Mouse (Mus musculus) MEL (cell line): ENCODE measurements around the gene Slc17a6. TPM values are rescaled to one million over a fixed set of nuclear protein-coding genes. Genes with fewer than 3 reads are reported as not detected.
A peak's percentile ranks its signal among the peaks of the same experiment; 100 is the strongest.

Experiments
- DNase-seq: peaks from one replicate; pipeline ENCODE4 v3.0.0; 2011; ENCODE audit warnings: low read depth, low spot score
- H3K27ac ChIP-seq: 2 replicates; pipeline ENCODE4 v1.5.1; 2012; ENCODE audit warnings: low read depth, mild to moderate bottlenecking, control low read depth, low read length, moderate library complexity; ENCODE audit not compliant: control insufficient read depth
- H3K27me3 ChIP-seq, 2 experiments: fragments of 150-350 bp in 1 of 2; sonication (generic) in 1 of 2; 2 replicates each; pipeline ENCODE4 v1.6.1; 2012; ENCODE audit warnings: low read length in 2 of 2, mild to moderate bottlenecking in 2 of 2, improper control_type of control experiment in 1 of 2, moderate library complexity in 1 of 2; ENCODE audit not compliant: insufficient read depth in 2 of 2, control insufficient read depth in 1 of 2
- H3K36me3 ChIP-seq, 2 experiments: 2 replicates each; pipeline ENCODE4 v1.6.1; 2012 to 2014; ENCODE audit warnings: low read length in 2 of 2, improper control_type of control experiment in 1 of 2, inconsistent platforms in 1 of 2, mild to moderate bottlenecking in 1 of 2; ENCODE audit not compliant: insufficient read depth in 2 of 2, control insufficient read depth in 1 of 2
- H3K4me1 ChIP-seq, 2 experiments: fragments of 150-350 bp in 1 of 2; sonication (generic) in 1 of 2; 2 replicates each; pipeline ENCODE4 v1.6.1; 2012; ENCODE audit warnings: low read length in 2 of 2, improper control_type of control experiment in 1 of 2, mild to moderate bottlenecking in 1 of 2; ENCODE audit not compliant: insufficient read depth in 2 of 2, control insufficient read depth in 1 of 2
- H3K4me3 ChIP-seq, 2 experiments: fragments of 150-350 bp in 1 of 2; sonication (generic) in 1 of 2; 2 replicates each; pipeline ENCODE4 v1.5.1; 2012; ENCODE audit warnings: low read depth in 2 of 2, low read length in 2 of 2, mild to moderate bottlenecking in 2 of 2, moderate library complexity in 2 of 2, control low read depth in 1 of 2, improper control_type of control experiment in 1 of 2; ENCODE audit not compliant: control insufficient read depth in 1 of 2, insufficient read depth in 1 of 2
- H3K79me2 ChIP-seq: 2 replicates; pipeline ENCODE4 v1.6.1; 2012; ENCODE audit warnings: mild to moderate bottlenecking, low read length, moderate library complexity; ENCODE audit not compliant: control insufficient read depth, poor library complexity, insufficient read depth
- H3K9ac ChIP-seq: 2 replicates; pipeline ENCODE4 v1.6.1; 2012; ENCODE audit warnings: low read depth, mild to moderate bottlenecking, control low read depth, low read length, moderate library complexity; ENCODE audit not compliant: control insufficient read depth, poor library complexity, severe bottlenecking
- H3K9me3 ChIP-seq: fragments of 150-350 bp; sonication (generic); replicated peaks from 2 replicates; pipeline ENCODE4 v1.6.1; 2012; ENCODE audit warnings: mild to moderate bottlenecking, low read length, improper control_type of control experiment, moderate library complexity; ENCODE audit not compliant: insufficient read depth
- BHLHE40 ChIP-seq: IDR thresholded peaks from 2 replicates; pipeline ENCODE4 v1.6.1; 2012; ENCODE audit warnings: low read depth, mild to moderate bottlenecking, inconsistent platforms, low read length, improper control_type of control experiment, borderline replicate concordance
- CTCF ChIP-seq, 3 experiments: IDR thresholded peaks in 2 of 3; conservative IDR thresholded peaks in 1 of 3; 2 replicates each; pipeline ENCODE4 v1.5.1; 2011 to 2012; ENCODE audit warnings: low read length in 3 of 3, low read depth in 2 of 3, mild to moderate bottlenecking in 2 of 3, improper control_type of control experiment in 1 of 3, inconsistent platforms in 1 of 3, mixed read lengths in 1 of 3, moderate library complexity in 1 of 3; ENCODE audit not compliant: control insufficient read depth in 1 of 3, insufficient read depth in 1 of 3, poor library complexity in 1 of 3, severe bottlenecking in 1 of 3
- ETS1 ChIP-seq: IDR thresholded peaks from 2 replicates; pipeline ENCODE4 v1.6.1; 2012; ENCODE audit warnings: low read depth, mild to moderate bottlenecking, inconsistent platforms, low read length, improper control_type of control experiment, moderate library complexity
- GATA1 ChIP-seq: IDR thresholded peaks from 2 replicates; pipeline ENCODE4 v1.6.1; 2011; ENCODE audit warnings: low read depth, low read length, improper control_type of control experiment
- KAT2A ChIP-seq: conservative IDR thresholded peaks from 2 replicates; pipeline ENCODE4 v1.6.1; 2012; ENCODE audit warnings: low read depth, low read length, improper control_type of control experiment, inconsistent platforms
- MAX ChIP-seq: IDR thresholded peaks from 2 replicates; pipeline ENCODE4 v1.6.1; 2011; ENCODE audit warnings: low read length, improper control_type of control experiment
- MAZ ChIP-seq: IDR thresholded peaks from 2 replicates; pipeline ENCODE4 v1.6.1; 2012; ENCODE audit warnings: low read depth, mild to moderate bottlenecking, inconsistent platforms, low read length, improper control_type of control experiment
- MEF2A ChIP-seq: IDR thresholded peaks from 2 replicates; pipeline ENCODE4 v1.6.1; 2014; ENCODE audit warnings: low read depth, mild to moderate bottlenecking, inconsistent platforms, low read length, improper control_type of control experiment; ENCODE audit not compliant: poor library complexity, insufficient replicate concordance, severe bottlenecking; ENCODE audit errors: extremely low read depth
- MYC ChIP-seq: IDR thresholded peaks from 2 replicates; pipeline ENCODE4 v1.6.1; 2011; ENCODE audit warnings: low read depth, mild to moderate bottlenecking, low read length, improper control_type of control experiment, moderate library complexity
- NELFE ChIP-seq: IDR thresholded peaks from 2 replicates; pipeline ENCODE4 v1.6.1; 2011; ENCODE audit warnings: low read depth, low read length, improper control_type of control experiment
- NRF1 ChIP-seq: IDR thresholded peaks from 2 replicates; pipeline ENCODE4 v1.6.1; 2014; ENCODE audit warnings: low read depth, mild to moderate bottlenecking, inconsistent platforms, low read length, improper control_type of control experiment, moderate library complexity; ENCODE audit not compliant: poor library complexity, insufficient read depth, severe bottlenecking
- POLR2A ChIP-seq, 2 experiments: IDR thresholded peaks; 2 replicates each; pipeline ENCODE4 v1.6.1; 2011 to 2012; ENCODE audit warnings: low read length in 2 of 2, mild to moderate bottlenecking in 2 of 2, control low read depth in 1 of 2, improper control_type of control experiment in 1 of 2, low read depth in 1 of 2, moderate library complexity in 1 of 2; ENCODE audit not compliant: control insufficient read depth in 1 of 2, insufficient read depth in 1 of 2, poor library complexity in 1 of 2
- POLR2AphosphoS5 ChIP-seq: IDR thresholded peaks from 2 replicates; pipeline ENCODE4 v1.6.1; 2012; ENCODE audit warnings: low read depth, borderline replicate concordance, mild to moderate bottlenecking, inconsistent platforms, low read length, moderate library complexity, mixed read lengths
- SMC3 ChIP-seq: IDR thresholded peaks from 2 replicates; pipeline ENCODE4 v1.6.1; 2011; ENCODE audit warnings: low read depth, low read length, improper control_type of control experiment
- TCF12 ChIP-seq: IDR thresholded peaks from 2 replicates; pipeline ENCODE4 v1.6.1; 2014; ENCODE audit warnings: low read depth, mild to moderate bottlenecking, inconsistent platforms, low read length, improper control_type of control experiment, moderate library complexity
- UBTF ChIP-seq: IDR thresholded peaks from 2 replicates; pipeline ENCODE4 v1.6.1; 2012; ENCODE audit warnings: low read depth, mild to moderate bottlenecking, inconsistent platforms, low read length, improper control_type of control experiment, moderate library complexity, borderline replicate concordance; ENCODE audit not compliant: insufficient read depth
- USF2 ChIP-seq, 2 experiments: IDR thresholded peaks; 2 replicates each; pipeline ENCODE4 v1.6.1; 2011 to 2012; ENCODE audit warnings: improper control_type of control experiment in 2 of 2, low read length in 2 of 2, borderline replicate concordance in 1 of 2, inconsistent platforms in 1 of 2, low read depth in 1 of 2, mild to moderate bottlenecking in 1 of 2; ENCODE audit not compliant: insufficient read depth in 1 of 2
- polyA plus RNA-seq, 2 experiments: library from polyadenylated mRNA; stranded (reverse) in 1 of 2; unstranded in 1 of 2; fragments of >175 nt in 1 of 2; fragments of >200 nt in 1 of 2; gene quantifications; 2 replicates each; pipeline versions ENCODE4 v1.2.1 to v1.2.4; 2012; ENCODE audit warnings: low replicate concordance in 2 of 2, low read depth in 1 of 2; ENCODE audit not compliant: insufficient read length in 2 of 2, insufficient read depth in 1 of 2, missing spikeins in 1 of 2
- total RNA-seq: library from RNA; depleted of rRNA; stranded (reverse); fragments of 300-350 nt; gene quantifications from 2 replicates; pipeline ENCODE4 v1.2.3, GENCODE M21; 2012; rRNA removed

Gene Slc17a6
- total RNA-seq (not detected in 2 replicates), polyA plus RNA-seq (not detected)

DNA sequence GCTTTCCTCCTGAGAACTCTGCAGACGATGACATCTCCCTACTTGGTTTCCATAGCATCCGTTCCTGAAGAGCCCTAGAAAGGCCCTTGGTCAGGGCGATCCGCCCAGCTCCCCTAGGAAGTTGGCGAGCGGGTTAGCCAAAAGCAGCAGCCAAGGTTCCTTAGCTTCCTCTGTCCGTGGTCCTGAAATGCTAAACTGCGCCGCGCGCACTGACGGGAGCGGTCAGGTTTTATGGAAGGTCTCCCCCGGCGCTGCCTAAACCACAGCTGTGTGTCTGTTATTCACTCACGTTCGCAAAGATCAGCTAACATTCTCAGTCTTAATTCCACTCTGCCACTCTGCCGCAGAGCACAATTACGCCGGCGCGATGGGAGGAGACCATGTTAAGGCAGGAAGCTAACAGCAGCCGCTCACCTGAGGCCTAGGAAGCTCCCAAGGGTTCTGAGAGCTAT is at the start of gene Slc17a6:
TSS of gene Slc17a6 (plus strand) at position 313 of the 452 bp plus-strand sequence.
- no peaks in the 10 kb centered on the region for H3K36me3 ChIP-seq
- no peaks in the 10 kb centered on the region for H3K79me2 ChIP-seq
- no peak within 1 kb of the TSS for H3K4me3 ChIP-seq
- DNase-seq = peak; percentile 30
- H3K27ac ChIP-seq = no peak within 1 kb of the TSS
- no peaks in the 10 kb centered on the region for H3K9me3 ChIP-seq
- no peak within 1 kb of the TSS for H3K9ac ChIP-seq
- TF ChIP-seq MAX = no peak
- no peak for TF ChIP-seq POLR2A (IDR thresholded peaks at IDR 0.05; ENCODE audit: control insufficient read depth in 1 of 2, insufficient read depth in 1 of 2, low read depth in 1 of 2, low read length in 2 of 2, poor library complexity in 1 of 2)
- no peak for TF ChIP-seq KAT2A
- TF ChIP-seq TCF12 = no peak
- no peak for TF ChIP-seq POLR2AphosphoS5
- no peak for TF ChIP-seq GATA1
- no peak for TF ChIP-seq MAZ
- TF ChIP-seq MYC = no peak
- no peak for TF ChIP-seq BHLHE40
- TF ChIP-seq NELFE = no peak
- no peak for TF ChIP-seq UBTF
- TF ChIP-seq NRF1 = no peak
- TF ChIP-seq USF2 (IDR thresholded peaks at IDR 0.05; ENCODE audit: borderline replicate concordance in 1 of 2, insufficient read depth in 1 of 2, low read depth in 1 of 2, low read length in 2 of 2) = no peak
- no peak for TF ChIP-seq MEF2A
- no peak for TF ChIP-seq ETS1
- no peaks in the 10 kb centered on the region for H3K4me1 ChIP-seq
- no peaks in the 10 kb centered on the region for H3K27me3 ChIP-seq

DNA sequence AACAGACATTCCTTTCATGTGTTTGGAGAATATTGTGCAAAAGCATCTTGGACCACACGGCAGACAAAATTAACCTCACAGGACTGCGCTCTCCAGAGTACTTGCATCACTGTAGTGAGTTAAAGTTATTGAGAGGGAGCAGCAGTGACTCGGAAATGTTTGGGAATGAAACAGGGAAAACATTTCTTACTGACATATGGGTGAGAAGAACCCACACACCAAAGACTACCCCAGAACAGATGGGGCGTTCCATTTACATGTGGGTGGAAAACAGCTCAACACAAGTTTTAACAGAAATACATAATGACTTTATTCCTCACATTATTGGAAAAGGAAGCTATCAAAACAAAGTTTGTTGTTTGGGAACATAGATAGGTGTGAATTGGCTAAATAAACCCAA is 21.8 kb upstream of the Slc17a6 start:
- Histone ChIP-seq H3K4me1 (no peaks in the 10 kb centered on the region), H3K4me3 (no peak overlapping the region), H3K36me3 (no peaks in the 10 kb centered on the region), H3K9ac (no peak overlapping the region), H3K9me3 (peaks cover 3% of the 10 kb centered on the region; the same call in 1 of the 2 replicates), H3K27ac (no peak overlapping the region), H3K79me2 (no peaks in the 10 kb centered on the region), H3K27me3 (no peaks in the 10 kb centered on the region)
- DNase-seq = no peak
- TF ChIP-seq CTCF (IDR thresholded peaks at IDR 0.05 in 2 of 3, conservative IDR thresholded peaks at IDR 0.05 in 1 of 3; ENCODE audit: control insufficient read depth in 1 of 3, insufficient read depth in 1 of 3, low read depth in 2 of 3, low read length in 3 of 3, poor library complexity in 1 of 3, severe bottlenecking in 1 of 3) (no peak), SMC3 (no peak), POLR2A (IDR thresholded peaks at IDR 0.05; ENCODE audit: control insufficient read depth in 1 of 2, insufficient read depth in 1 of 2, low read depth in 1 of 2, low read length in 2 of 2, poor library complexity in 1 of 2) (no peak)
